Mouse (Mus musculus): Measurements from ENCODE around the gene Jade1. TPM values are rescaled to one million over a fixed set of nuclear protein-coding genes. Genes with fewer than 3 reads are reported as not detected.

The Jade1 gene
- total RNA-seq, 2 experiments from 2014 or later: 23.9 to 26.7 TPM

GRCm38 (mm10) chr3:41618488-41618887, 63.0 kb downstream of the Jade1 start:
- DNase-seq (ENCODE audit: extremely low spot score in 1 of 2, low spot score in 1 of 2): no peak

GRCm38 (mm10) chr3:41620971-41621370, 65.4 kb downstream of the Jade1 start:
- DNase-seq (ENCODE audit: extremely low spot score in 1 of 2, low spot score in 1 of 2): no peak

DNA sequence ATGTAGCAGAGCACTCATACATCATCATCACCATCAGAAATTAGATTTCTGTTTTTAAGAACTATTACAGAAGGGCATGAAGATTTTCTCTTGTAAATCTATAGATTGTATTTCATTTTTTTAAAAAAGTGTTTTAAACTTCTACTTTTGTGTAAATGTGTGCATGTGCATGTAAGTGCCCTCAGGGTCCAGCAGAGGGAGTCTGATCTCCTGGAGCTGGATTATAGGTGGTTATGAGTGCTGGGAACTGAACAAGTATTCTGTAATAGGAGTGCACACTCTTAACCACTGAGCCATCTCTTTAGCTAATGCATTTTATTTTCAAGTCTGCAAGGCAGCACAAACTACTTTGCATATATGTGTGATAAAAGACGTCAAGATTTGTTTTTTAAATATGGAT, 100.1 kb downstream of the Jade1 start:
- DNase-seq (ENCODE audit: extremely low spot score in 1 of 2, low spot score in 1 of 2): no peak

Other genes with a start within 250 kb of the Jade1 start
- gene Sclt1, start 186.8 kb downstream of the Jade1 start, total RNA-seq (2021): 10 to 100 TPM; 11.8 to 18.6 TPM
- gene D3Ertd751e, start 186.9 kb downstream of the Jade1 start, total RNA-seq (2021): 1 to 10 TPM; 8.1 to 8.7 TPM

All from layer of hippocampus, postnatal 25 days (tissue).